Mouse (Mus musculus): Measurements from ENCODE around the gene Sdf2l1. TPM values are rescaled to one million over a fixed set of nuclear protein-coding genes. Genes with fewer than 3 reads are reported as not detected.

Sdf2l1 gene
- polyA plus RNA-seq, 1 experiment from 2014 or later: 57.5 TPM

MicroRNAs within 50 kb of the gene (microRNA counts, 519-probe panel; counts per million panel counts)
- 5,460 counts per million, percentile 94 among the panel's probes with 10 or more counts for microRNA mmu-miR-130b
- 3,939 counts per million, percentile 77 among the panel's probes with 10 or more counts for microRNA mmu-miR-301b

Small RNAs within 50 kb of the gene (microRNA-seq; reads per million reads assigned to microRNA genes)
- gene Mir130b (10,180 reads per million, percentile 96 among the genes with 10 or more reads in this experiment), gene Mir301b (235 reads per million, percentile 60 among the genes with 10 or more reads in this experiment)

Other genes with a start within 250 kb of the Sdf2l1 start
- 22.8 and 26.8 TPM in 2 replicates for gene Ppm1f, start 235.9 kb downstream of the Sdf2l1 start, polyA plus RNA-seq (2015; fragmentation: Nextera tagmentation; extraction: Ambion mirVana)
- gene Mapk1, start 149.0 kb downstream of the Sdf2l1 start, polyA plus RNA-seq (2015; fragmentation: Nextera tagmentation; extraction: Ambion mirVana): 172 and 177 TPM in 2 replicates
- 145 and 151 TPM in 2 replicates for gene Ypel1, start 62.7 kb downstream of the Sdf2l1 start, polyA plus RNA-seq (2015; fragmentation: Nextera tagmentation; extraction: Ambion mirVana)
- 153 and 165 TPM in 2 replicates for gene Ppil2, start 21.1 kb downstream of the Sdf2l1 start, polyA plus RNA-seq (2015; fragmentation: Nextera tagmentation; extraction: Ambion mirVana)
- 64.8 and 67.9 TPM in 2 replicates for gene 2610318N02Rik, start 7.2 kb downstream of the Sdf2l1 start, polyA plus RNA-seq (2015; fragmentation: Nextera tagmentation; extraction: Ambion mirVana)
- 11.1 and 12.8 TPM in 2 replicates for gene Ydjc, start 12.2 kb upstream of the Sdf2l1 start, polyA plus RNA-seq (2015; fragmentation: Nextera tagmentation; extraction: Ambion mirVana)
- gene Ccdc116, start 14.8 kb upstream of the Sdf2l1 start, polyA plus RNA-seq (2015; fragmentation: Nextera tagmentation; extraction: Ambion mirVana): 0.53 and 0.93 TPM in 2 replicates
- gene Ube2l3, start 70.3 kb upstream of the Sdf2l1 start, polyA plus RNA-seq (2015; fragmentation: Nextera tagmentation; extraction: Ambion mirVana): 359 and 360 TPM in 2 replicates
- gene Rimbp3, start 76.2 kb upstream of the Sdf2l1 start, polyA plus RNA-seq (2015; fragmentation: Nextera tagmentation; extraction: Ambion mirVana): 1.4 and 1.9 TPM in 2 replicates
- 7.2 and 9.0 TPM in 2 replicates for gene Hic2, start 101.2 kb upstream of the Sdf2l1 start, polyA plus RNA-seq (2015; fragmentation: Nextera tagmentation; extraction: Ambion mirVana)
- gene Tmem191c, start 143.7 kb upstream of the Sdf2l1 start, polyA plus RNA-seq (2015; fragmentation: Nextera tagmentation; extraction: Ambion mirVana): 14.2 and 15.4 TPM in 2 replicates
- gene Serpind1, start 199.0 kb upstream of the Sdf2l1 start, polyA plus RNA-seq (2015; fragmentation: Nextera tagmentation; extraction: Ambion mirVana): 0.36 and 0.48 TPM in 2 replicates